Mouse (Mus musculus): ENCODE results near the gene Mrpl22. TPM values are rescaled to one million over a fixed set of nuclear protein-coding genes. Genes with fewer than 3 reads are reported as not detected.
"Not testable (repeated sequence)": the region's sequence is repeated elsewhere in the genome, so short reads cannot be mapped to it uniquely, and the experiment has no call there.

Mrpl22 gene
- polyA plus RNA-seq, 1 experiment from 2014 or later: 135 TPM

GRCm38 (mm10) chr11:58139466-58139865 is 32.0 kb upstream of the Mrpl22 start:
- Histone ChIP-seq H3K27me3 (no peaks in the 10 kb centered on the region), H3K4me1 (replicated peaks) (no peaks in the 10 kb centered on the region), H3K27ac (no peak overlapping the region), H3K4me2 (no peak overlapping the region), H3K9ac (replicated peaks) (no peak overlapping the region), H3K9me3 (no peaks in the 10 kb centered on the region), H3K36me3 (peaks cover 96% of the 10 kb centered on the region), H3K4me3 (replicated peaks) (no peak overlapping the region)
- no peak for ATAC-seq (ENCODE audit: insufficient number of reproducible peaks, insufficient read depth, low FRiP score, low TSS enrichment, low read depth)
- 88% methylated on average over 3 of the region's 3 CpGs for WGBS

- no peaks in the 10 kb centered on the region for H3K4me1 ChIP-seq (replicated peaks)
- H3K36me3 ChIP-seq: peaks cover 96% of the 10 kb centered on the region
- H3K9ac ChIP-seq (replicated peaks): no peak overlapping the region
- H3K27ac ChIP-seq: no peak overlapping the region
- no peaks in the 10 kb centered on the region for H3K27me3 ChIP-seq
- H3K4me3 ChIP-seq (replicated peaks): no peak overlapping the region
- H3K4me2 ChIP-seq: no peak overlapping the region
- no peaks in the 10 kb centered on the region for H3K9me3 ChIP-seq
- 88% methylated on average over 9 of the region's 9 CpGs for WGBS
- no peak for ATAC-seq (ENCODE audit: insufficient number of reproducible peaks, insufficient read depth, low FRiP score, low TSS enrichment, low read depth)
Measured at GRCm38 (mm10) chr11:58143704-58144426, 27.6 kb upstream of the Mrpl22 start.

GRCm38 (mm10) chr11:58146241-58146640 is 25.2 kb upstream of the Mrpl22 start:
- H3K4me3 ChIP-seq (replicated peaks): no peak overlapping the region
- peaks cover 92% of the 10 kb centered on the region for H3K36me3 ChIP-seq
- no peak overlapping the region for H3K27ac ChIP-seq
- no peak overlapping the region for H3K4me2 ChIP-seq
- ATAC-seq (ENCODE audit: insufficient number of reproducible peaks, insufficient read depth, low FRiP score, low TSS enrichment, low read depth): no peak
- H3K4me1 ChIP-seq (replicated peaks): no peaks in the 10 kb centered on the region
- H3K9ac ChIP-seq (replicated peaks): no peak overlapping the region
- WGBS: 95% methylated on average over 5 of the region's 5 CpGs
- no peaks in the 10 kb centered on the region for H3K9me3 ChIP-seq
- no peaks in the 10 kb centered on the region for H3K27me3 ChIP-seq

- Histone ChIP-seq H3K4me3 (replicated peaks) (no peak overlapping the region), H3K9ac (replicated peaks) (no peak overlapping the region), H3K27ac (no peak overlapping the region), H3K36me3 (peaks cover 92% of the 10 kb centered on the region), H3K4me2 (no peak overlapping the region), H3K4me1 (replicated peaks) (no peaks in the 10 kb centered on the region), H3K9me3 (no peaks in the 10 kb centered on the region), H3K27me3 (no peaks in the 10 kb centered on the region)
- whole genome bisulfite sequencing: 93% methylated on average over 9 of the region's 9 CpGs
- ATAC-seq (ENCODE audit: insufficient number of reproducible peaks, insufficient read depth, low FRiP score, low TSS enrichment, low read depth): no peak
Measured at GRCm38 (mm10) chr11:58155458-58155857, 16.0 kb upstream of the Mrpl22 start.

GRCm38 (mm10) chr11:58156871-58157270 is 14.6 kb upstream of the Mrpl22 start:
- no peak for ATAC-seq (ENCODE audit: insufficient number of reproducible peaks, insufficient read depth, low FRiP score, low TSS enrichment, low read depth)
- Histone ChIP-seq H3K27me3 (no peaks in the 10 kb centered on the region), H3K36me3 (peaks cover 94% of the 10 kb centered on the region), H3K27ac (no peak overlapping the region), H3K4me2 (no peak overlapping the region), H3K9me3 (no peaks in the 10 kb centered on the region), H3K9ac (replicated peaks) (no peak overlapping the region), H3K4me1 (replicated peaks) (no peaks in the 10 kb centered on the region), H3K4me3 (replicated peaks) (no peak overlapping the region)
- 80% methylated on average over 3 of the region's 3 CpGs for WGBS

GRCm38 (mm10) chr11:58165072-58165471 is 6.4 kb upstream of the Mrpl22 start:
- H3K4me3 ChIP-seq (replicated peaks): no peak overlapping the region
- H3K27me3 ChIP-seq: no peaks in the 10 kb centered on the region
- H3K36me3 ChIP-seq: peaks cover 63% of the 10 kb centered on the region
- H3K4me1 ChIP-seq (replicated peaks): peaks cover 8% of the 10 kb centered on the region
- no peak overlapping the region for H3K4me2 ChIP-seq
- no peak overlapping the region for H3K27ac ChIP-seq
- H3K9me3 ChIP-seq: no peaks in the 10 kb centered on the region
- no peak for ATAC-seq (ENCODE audit: insufficient number of reproducible peaks, insufficient read depth, low FRiP score, low TSS enrichment, low read depth)
- WGBS: 97% methylated on average over 2 of the region's 2 CpGs
- no peak overlapping the region for H3K9ac ChIP-seq (replicated peaks)

GRCm38 (mm10) chr11:58167822-58168166 is 3.7 kb upstream of the Mrpl22 start:
- Histone ChIP-seq H3K27me3 (no peaks in the 10 kb centered on the region), H3K36me3 (peaks cover 36% of the 10 kb centered on the region), H3K27ac (peak overlapping the region; percentile 66), H3K4me3 (replicated peaks) (peak overlapping the region; percentile 91), H3K9me3 (no peaks in the 10 kb centered on the region), H3K9ac (replicated peaks) (peak overlapping the region; percentile 83), H3K4me2 (peak overlapping the region; percentile 80), H3K4me1 (replicated peaks) (peaks cover 21% of the 10 kb centered on the region)
- no peak for ATAC-seq (ENCODE audit: insufficient number of reproducible peaks, insufficient read depth, low FRiP score, low TSS enrichment, low read depth)
- WGBS: 1% methylated on average over 8 of the region's 8 CpGs

- H3K4me2 ChIP-seq: peak within 1 kb of the TSS; percentile 80
- ATAC-seq (ENCODE audit: insufficient number of reproducible peaks, insufficient read depth, low FRiP score, low TSS enrichment, low read depth): peak; percentile 61
Measured at GRCm38 (mm10) chr11:58168167-58168915, 3.1 kb upstream of the Mrpl22 start, which contains the start of gene Gemin5. Gemin5 (minus strand) TSS chr11:58168539.

GRCm38 (mm10) chr11:58169666-58170065 is 1.8 kb upstream of the Mrpl22 start:
- WGBS: 88% methylated on average over 4 of the region's 4 CpGs
- no peaks in the 10 kb centered on the region for H3K27me3 ChIP-seq
- ATAC-seq (ENCODE audit: insufficient number of reproducible peaks, insufficient read depth, low FRiP score, low TSS enrichment, low read depth): no peak
- H3K36me3 ChIP-seq: peaks cover 37% of the 10 kb centered on the region
- H3K4me1 ChIP-seq (replicated peaks): peaks cover 22% of the 10 kb centered on the region
- H3K4me2 ChIP-seq: no peak overlapping the region
- H3K4me3 ChIP-seq (replicated peaks): no peak overlapping the region
- H3K27ac ChIP-seq: no peak overlapping the region
- H3K9me3 ChIP-seq: no peaks in the 10 kb centered on the region
- H3K9ac ChIP-seq (replicated peaks): no peak overlapping the region

More at GRCm38 (mm10) chr11:58168167-58168915, 3.1 kb upstream of the Mrpl22 start, which contains the start of gene Gemin5:
- peak within 1 kb of the TSS; percentile 83 for H3K9ac ChIP-seq (replicated peaks)
- WGBS: 1% methylated on average over 71 of the region's 71 CpGs
- H3K36me3 ChIP-seq: peaks cover 36% of the 10 kb centered on the region
- H3K4me3 ChIP-seq (replicated peaks): peak within 1 kb of the TSS; percentile 91
- H3K4me1 ChIP-seq (replicated peaks): peaks cover 22% of the 10 kb centered on the region
- peak within 1 kb of the TSS; percentile 66 for H3K27ac ChIP-seq
- H3K27me3 ChIP-seq: no peaks in the 10 kb centered on the region
- no peaks in the 10 kb centered on the region for H3K9me3 ChIP-seq

GRCm38 (mm10) chr11:58179563-58179962 is 8.1 kb downstream of the Mrpl22 start:
- ATAC-seq (ENCODE audit: insufficient number of reproducible peaks, insufficient read depth, low FRiP score, low TSS enrichment, low read depth): no peak
- Histone ChIP-seq H3K4me2 (no peak overlapping the region), H3K9ac (replicated peaks) (no peak overlapping the region)

GRCm38 (mm10) chr11:58179986-58180385 is 8.5 kb downstream of the Mrpl22 start:
- not testable (repeated sequence) for H3K4me3 ChIP-seq (replicated peaks); H3K4me2 ChIP-seq; H3K27ac ChIP-seq; H3K9me3 ChIP-seq; H3K27me3 ChIP-seq; ATAC-seq (ENCODE audit: insufficient number of reproducible peaks, insufficient read depth, low FRiP score, low TSS enrichment, low read depth); H3K9ac ChIP-seq (replicated peaks); H3K4me1 ChIP-seq (replicated peaks)
- WGBS: 93% methylated on average over 6 of the region's 6 CpGs
- H3K36me3 ChIP-seq: peaks cover 54% of the 10 kb centered on the region

More at GRCm38 (mm10) chr11:58179563-58179962, 8.1 kb downstream of the Mrpl22 start:
- Histone ChIP-seq H3K4me3 (replicated peaks) (no peak overlapping the region), H3K27ac (no peak overlapping the region), H3K27me3 (no peaks in the 10 kb centered on the region), H3K36me3 (peaks cover 59% of the 10 kb centered on the region), H3K9me3 (no peaks in the 10 kb centered on the region), H3K4me1 (replicated peaks) (no peaks in the 10 kb centered on the region)
- 28% methylated on average over 3 of the region's 3 CpGs for WGBS
